Mouse (Mus musculus): ENCODE results near the gene Sufu.

- TF ChIP-seq GATA1 (IDR thresholded peaks at IDR 0.05; ENCODE audit: low read length) (no peak), TAL1 (IDR thresholded peaks at IDR 0.05; ENCODE audit: low read length) (no peak)
These were observed 59.5 kb downstream of the Sufu start for GRCm38 (mm10) chr19:46456018-46456735.

All from erythroblast, embryonic 14.5 days (primary cell).